Mouse (Mus musculus): ENCODE measurements around the gene Taf15.
"Not testable (repeated sequence)": the region's sequence is repeated elsewhere in the genome, so short reads cannot be mapped to it uniquely, and the experiment has no call there.

Gene Taf15

DNA sequence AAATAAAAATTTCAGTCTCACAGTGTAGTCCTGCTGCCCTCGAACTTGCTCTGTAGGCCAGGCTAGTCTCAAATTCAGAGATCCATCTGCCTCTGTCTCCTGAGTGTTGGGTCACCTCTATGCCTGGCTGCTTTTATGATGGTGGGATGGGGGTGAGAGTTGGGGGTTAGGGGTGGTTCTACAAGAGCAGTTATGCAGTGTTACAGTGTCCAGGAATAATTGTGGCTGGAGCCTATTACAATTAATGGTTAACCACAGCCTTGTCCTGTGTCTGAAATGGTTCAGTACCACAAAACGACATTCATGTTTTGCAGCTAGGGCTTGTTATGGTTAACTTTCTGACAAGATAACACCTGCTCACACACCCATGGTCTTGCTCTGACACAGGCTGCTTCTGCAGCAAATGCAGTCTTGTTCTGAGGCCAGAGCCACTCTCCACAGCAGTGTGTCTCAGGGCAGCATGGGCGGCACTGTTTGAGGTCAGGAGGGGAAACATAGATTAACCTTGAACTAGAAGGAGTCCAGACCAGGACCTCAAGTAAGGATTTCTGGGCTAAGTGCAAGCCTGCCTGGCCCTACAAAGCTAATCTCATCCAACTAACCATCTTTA lies 65.9 kb downstream of the Taf15 start:
- no peak for DNase-seq (ENCODE audit: low spot score)

DNA sequence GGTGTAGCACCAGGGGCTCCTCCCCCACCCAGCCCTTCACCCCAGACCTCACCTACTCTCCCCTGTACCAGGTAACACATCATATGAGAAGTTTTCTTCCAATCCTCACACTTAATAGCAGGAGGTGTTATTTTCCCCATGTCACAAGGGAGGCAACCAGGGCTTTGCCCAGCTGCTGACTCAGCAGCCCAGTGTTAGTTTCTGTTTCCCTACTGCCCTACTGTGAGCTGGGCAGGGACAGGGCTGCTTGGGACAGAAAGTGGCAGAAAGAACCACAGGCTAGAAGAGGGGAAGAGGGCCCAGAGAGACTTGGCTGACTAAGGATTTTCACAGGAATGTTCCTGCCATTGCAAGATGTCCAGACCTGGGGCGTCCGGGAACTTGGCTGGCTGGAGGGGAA lies 68.0 kb downstream of the Taf15 start:
- DNase-seq (ENCODE audit: low spot score) = no peak

DNA sequence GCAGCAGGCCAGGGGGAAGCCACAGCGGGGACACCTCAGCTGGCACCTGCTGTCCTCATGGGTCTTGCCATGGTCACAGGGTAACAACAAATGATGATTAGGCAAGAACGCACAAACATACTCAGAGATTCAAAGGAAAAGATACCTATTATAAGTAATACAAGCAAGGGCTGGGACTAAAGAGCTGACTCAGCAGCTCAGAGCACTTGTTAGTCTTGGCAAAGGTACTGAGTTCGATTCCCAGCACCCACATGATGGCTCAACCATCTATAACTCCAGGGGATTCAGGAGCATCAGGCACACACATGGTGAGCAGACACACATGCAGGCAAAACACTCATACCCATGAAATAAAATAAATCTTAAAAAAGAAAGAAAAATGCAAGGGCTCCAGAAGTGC lies 68.5 kb downstream of the Taf15 start:
- no peak for DNase-seq (ENCODE audit: low spot score)

DNA sequence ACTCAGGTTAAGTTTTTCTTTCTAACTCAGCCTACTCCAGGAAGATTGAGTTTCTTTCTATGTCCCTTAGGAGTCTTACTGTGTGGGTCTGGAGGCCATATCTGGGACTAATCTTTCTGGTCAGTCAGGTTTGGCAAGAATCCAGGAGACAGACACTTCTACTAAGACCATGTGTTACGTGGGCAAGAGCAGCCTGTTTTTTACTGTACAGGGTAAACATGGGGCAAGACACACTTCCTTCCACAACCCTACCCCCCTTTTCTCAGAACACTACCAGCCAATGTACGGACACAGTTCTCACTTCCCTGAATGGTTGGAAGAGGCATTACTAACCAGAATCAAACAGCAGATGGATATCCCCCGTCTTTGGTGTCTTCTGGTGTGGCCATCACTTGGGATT lies 71.3 kb downstream of the Taf15 start:
- DNase-seq (ENCODE audit: low spot score) = no peak

DNA sequence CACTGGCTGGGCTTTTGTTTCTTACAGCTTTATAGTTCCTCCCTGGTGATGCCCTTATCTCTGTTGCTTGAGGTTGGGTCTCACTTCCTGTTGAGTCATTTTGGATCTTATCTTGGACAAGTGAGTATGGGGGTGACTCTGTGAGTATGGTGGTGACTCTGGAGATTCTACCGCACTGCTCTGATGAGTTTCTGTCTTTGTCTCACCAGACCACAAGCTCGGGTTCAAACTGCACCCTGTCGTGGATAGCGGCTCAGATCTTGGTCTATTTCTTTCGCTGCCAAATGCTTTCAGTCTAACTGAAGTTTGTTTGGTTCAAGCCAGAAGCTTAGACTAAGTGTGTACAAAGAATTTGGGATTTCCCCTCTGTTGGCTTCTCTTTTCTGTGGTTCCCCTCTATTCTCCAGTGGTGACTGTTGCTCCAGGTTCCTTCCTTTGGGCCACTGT lies 77.3 kb downstream of the Taf15 start:
- no peak for DNase-seq (ENCODE audit: low spot score)

DNA sequence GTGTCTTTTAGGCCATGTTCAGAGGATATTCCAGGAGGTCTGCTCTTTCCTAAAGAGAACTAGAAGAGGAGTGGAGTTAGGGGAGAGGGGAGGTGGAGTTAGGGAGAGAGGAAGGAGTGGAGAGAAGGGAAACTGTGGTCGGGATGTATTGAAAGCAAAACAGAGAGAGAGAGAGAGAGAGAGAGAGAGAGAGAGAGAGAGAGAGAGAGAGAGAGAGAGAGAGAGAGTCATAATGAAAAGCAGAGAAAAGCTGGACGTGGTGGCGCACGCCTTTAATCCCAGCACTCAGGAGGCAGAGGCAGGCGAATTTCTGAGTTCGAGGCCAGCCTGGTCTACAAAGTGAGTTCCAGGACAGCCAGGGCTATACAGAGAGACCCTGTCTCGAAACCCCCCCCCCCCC lies 78.2 kb downstream of the Taf15 start:
- DNase-seq (ENCODE audit: low spot score) = not testable (repeated sequence)

DNA sequence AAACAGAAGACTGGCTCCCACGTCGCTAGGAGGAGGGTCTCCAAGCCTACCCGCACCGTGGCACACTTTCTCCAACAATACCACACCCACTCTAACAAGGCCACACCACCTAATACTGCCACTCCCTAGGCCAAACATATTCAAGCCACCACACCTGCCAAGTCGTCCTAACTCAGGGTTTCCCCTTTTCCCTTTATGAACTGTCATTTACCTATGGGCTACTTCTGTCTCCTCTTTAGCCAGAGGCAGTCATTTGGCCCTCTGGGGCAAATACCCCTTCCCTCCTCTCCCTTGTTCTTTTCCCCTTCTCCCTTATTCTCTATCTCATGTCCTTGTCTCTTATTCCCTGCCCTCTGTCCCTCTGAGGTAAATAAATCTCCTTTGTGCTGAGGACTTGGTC lies 78.8 kb downstream of the Taf15 start:
- no peak for DNase-seq (ENCODE audit: low spot score)
